Mouse (Mus musculus): ENCODE data around the gene Huwe1.

Huwe1 gene

DNA sequence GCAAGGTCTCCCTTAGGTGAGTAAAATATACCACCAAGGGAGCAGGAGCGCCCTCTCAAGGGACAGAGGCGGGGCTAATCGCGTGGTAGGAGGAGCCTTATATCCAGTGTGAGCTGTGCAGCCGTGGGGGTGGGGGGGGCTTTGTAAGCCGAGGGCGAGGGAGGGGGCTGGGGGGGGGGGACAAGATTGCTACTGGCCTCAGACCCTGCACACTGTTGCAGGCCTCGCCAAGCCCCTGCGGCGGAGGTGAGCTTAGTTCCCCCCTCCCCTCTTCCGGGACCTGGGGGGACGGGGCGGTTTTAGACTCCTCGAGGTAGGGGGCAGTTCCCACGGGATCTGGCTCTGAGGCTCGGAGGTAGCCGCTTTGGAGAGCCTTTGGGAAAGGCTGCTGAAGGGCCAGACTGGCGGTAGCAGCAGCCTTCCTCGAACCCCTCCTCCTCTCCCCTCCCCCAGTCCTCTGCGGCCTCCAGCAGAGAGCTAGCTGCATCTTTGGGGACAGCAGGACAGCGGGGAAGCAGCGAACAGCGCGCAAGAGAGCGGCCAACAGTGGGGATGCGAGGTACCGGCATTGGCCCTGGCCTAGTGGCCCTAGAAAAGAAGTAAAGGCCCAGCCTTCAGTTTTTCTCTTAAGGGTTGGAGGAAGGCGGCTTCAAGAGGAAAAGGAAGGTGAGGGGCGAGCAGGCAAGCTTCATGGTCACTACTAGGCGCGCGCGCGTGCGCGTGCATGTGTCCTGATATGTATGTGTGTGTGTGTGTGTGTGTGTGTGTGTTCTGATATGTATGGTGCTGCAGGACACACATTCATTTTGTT lies at the start of gene Huwe1:
Huwe1 (plus strand) TSS at position 107 of the 811 bp plus-strand sequence.
- DNase-seq (ENCODE audit: low read depth): peak; percentile 86

DNA sequence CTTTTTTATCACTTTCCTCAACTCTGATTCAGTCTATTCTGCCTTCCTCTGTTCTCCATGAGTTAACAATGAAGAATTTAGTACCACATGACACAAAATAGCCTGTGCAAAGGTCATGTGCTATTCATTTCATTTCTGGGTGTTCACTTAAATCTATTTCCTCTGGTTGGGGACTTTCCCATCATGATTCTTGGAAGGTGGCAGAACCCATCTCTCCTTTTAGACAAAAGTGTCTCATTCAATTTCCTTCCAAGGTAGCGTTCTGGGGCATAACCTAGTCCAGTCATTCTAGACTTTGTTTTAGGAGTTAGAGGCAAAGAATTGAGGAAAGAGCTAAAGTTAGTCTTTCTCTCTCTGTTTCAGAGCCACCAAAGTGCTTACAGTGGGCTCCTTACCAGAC lies 20.3 kb upstream of the Huwe1 start:
- no peak for DNase-seq (ENCODE audit: low read depth)

DNA sequence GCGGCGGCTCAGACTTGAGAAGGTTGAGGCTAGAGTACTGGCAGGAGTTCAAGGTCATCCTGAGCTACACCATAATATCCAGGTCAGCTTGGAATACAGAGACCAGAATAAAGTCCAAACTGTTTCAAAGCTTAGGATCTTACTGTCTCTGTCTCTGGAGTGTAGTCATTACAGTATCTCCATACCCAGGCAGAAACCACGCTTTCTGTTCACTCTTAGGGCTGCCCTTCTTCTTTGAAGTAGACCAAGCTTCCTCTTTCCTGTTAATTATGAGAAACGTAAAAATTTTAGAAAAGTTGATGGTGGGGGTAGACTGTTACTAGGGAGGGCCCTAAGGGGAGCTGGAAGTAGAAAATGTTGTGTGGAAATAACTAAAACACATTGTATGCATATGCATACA lies 17.7 kb upstream of the Huwe1 start:
- no peak for DNase-seq (ENCODE audit: low read depth)

DNA sequence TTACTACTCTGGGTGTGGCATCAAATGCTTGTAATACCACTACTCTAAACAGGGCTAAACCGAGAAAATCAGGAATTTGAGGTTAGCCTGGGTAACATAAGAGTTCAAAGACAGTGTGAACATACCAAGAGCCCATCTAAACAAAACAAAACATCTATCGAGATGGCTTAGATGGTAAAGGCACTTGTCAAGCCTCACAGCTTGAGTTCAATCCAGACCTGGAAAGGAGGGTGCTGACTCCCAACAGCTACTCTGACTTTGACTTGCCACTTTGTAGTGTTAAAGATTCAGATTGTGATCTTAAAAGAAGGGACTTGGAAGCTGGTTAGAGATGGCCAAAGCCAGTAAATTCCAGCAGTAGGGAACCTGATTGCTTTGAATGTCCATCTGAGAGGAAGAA lies 7.8 kb upstream of the Huwe1 start:
- DNase-seq (ENCODE audit: low read depth): no peak

- DNase-seq (ENCODE audit: low read depth): no peak
Measured at GRCm38 (mm10) chrX:151797970-151798369, 2.6 kb upstream of the Huwe1 start.

- DNase-seq (ENCODE audit: low read depth): no peak
Measured at GRCm38 (mm10) chrX:151802328-151802955, 1.8 kb downstream of the Huwe1 start.

DNA sequence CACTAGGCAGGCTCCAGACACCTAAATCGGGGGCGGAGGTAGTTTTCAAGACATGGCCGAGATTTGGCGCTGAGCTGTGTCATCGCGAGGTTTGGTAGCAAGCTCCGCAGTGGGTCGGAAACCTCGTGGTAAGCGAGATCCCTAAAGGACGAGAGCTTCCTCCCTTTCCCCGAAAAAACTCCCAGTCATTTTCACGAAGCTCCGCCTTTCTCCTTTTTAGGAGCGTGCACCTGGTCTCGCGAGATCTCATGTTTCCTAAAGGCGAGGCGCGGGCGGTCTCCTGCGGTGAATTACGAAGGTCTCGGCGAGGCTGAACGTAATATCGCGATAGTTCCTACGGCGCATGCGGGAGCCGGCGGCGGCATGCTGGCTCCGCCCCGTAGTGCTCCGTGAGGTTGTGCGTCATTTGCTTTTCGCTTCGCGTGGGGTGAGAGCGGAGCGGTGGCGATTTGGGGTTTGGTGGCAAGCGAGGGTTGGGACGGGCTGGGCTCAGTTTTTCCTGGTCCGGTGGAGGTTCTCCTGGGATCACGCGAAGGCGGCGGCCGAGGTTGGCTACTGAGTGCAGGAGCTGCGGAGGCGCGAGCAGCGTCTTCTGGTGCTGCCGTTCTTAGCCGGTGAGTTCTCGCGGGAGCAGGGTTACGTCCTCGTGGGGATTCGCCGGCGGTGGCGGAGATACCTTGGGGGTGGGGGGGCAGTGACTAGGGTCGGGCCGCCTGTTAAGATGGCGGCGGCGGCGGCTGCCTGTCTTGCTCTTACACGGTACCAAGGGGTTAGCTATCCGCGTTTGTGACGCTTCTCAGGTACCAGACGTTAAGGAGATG lies 2.6 kb downstream of the Huwe1 start:
- DNase-seq (ENCODE audit: low read depth): peak; percentile 99

- peak; percentile 71 for DNase-seq (ENCODE audit: low read depth)
Measured at GRCm38 (mm10) chrX:151803777-151804101, 3.1 kb downstream of the Huwe1 start.

- DNase-seq (ENCODE audit: low read depth): no peak
Measured at GRCm38 (mm10) chrX:151804388-151804787, 3.8 kb downstream of the Huwe1 start.

DNA sequence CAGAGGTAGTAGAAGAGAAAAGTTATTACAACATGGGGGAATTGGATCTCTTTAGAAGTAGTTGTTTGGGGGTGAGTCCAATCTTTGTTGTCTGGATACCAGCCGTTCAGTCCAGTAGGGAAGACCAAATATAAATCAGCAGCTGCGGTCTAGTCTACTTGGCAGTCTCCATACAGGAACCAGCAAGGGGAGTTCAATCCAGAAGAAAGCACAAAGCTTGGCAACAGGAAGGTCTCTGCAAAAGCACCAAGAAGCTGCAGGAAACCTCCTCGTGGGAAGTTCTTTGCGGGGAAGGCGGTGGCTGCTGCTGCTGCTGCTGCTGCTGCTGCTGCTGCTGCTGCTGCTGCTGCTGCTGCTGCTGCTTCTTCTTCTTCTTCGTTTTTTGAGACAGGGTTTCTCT lies 10.9 kb downstream of the Huwe1 start:
- DNase-seq (ENCODE audit: low read depth): no peak

DNA sequence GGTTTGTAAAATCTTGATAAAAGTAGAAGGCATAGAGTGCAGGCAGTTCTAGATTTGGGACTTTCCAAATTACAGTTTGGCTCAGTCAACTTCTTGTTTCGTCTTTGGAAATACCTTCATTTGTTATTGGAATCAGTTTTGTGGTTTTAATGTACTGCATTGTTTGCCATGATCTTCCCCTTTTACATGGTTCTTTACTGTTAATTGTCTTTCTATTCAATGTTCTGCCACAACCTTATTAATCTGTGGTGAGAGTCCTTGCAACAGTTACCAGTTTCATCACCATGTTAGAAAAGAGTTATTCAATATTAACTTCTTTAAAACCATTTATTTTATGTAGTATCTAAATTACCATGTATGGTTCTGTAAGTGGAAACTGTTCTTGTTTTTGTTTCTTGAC lies 13.0 kb downstream of the Huwe1 start:
- DNase-seq (ENCODE audit: low read depth): no peak

DNA sequence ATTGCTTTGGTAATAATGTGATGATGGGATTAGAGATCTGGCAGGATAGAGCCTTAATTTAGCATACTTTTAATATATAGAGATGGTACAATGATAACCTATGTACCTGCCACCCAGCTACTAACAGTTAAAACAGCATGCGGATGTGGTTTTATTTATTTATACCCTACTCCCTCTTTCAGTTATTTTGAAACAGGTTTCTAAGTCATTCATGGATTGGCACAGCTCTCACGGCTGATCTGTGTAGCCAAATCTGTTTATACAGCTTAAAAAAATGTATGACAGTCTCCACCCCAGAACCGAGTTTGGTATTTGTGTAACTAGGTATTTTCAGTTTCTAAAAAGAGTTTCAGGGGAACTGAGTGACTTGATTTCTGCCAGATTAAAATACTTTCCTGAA lies 17.1 kb downstream of the Huwe1 start:
- DNase-seq (ENCODE audit: low read depth): no peak

GRCm38 (mm10) chrX:151828971-151829370 lies 28.4 kb downstream of the Huwe1 start:
- no peak for DNase-seq (ENCODE audit: low read depth)

GRCm38 (mm10) chrX:151831260-151831659 lies 30.7 kb downstream of the Huwe1 start:
- DNase-seq (ENCODE audit: low read depth): no peak

- no peak for DNase-seq (ENCODE audit: low read depth)
Measured at GRCm38 (mm10) chrX:151832982-151833381, 32.4 kb downstream of the Huwe1 start.

GRCm38 (mm10) chrX:151859436-151859835 lies 58.8 kb downstream of the Huwe1 start:
- no peak for DNase-seq (ENCODE audit: low read depth)

- no peak for DNase-seq (ENCODE audit: low read depth)
Measured at GRCm38 (mm10) chrX:151910692-151911091, 110.1 kb downstream of the Huwe1 start.

GRCm38 (mm10) chrX:151912267-151912666 lies 111.7 kb downstream of the Huwe1 start:
- no peak for DNase-seq (ENCODE audit: low read depth)

- DNase-seq (ENCODE audit: low read depth): peak; percentile 51
Measured at GRCm38 (mm10) chrX:151929390-151929789, 128.8 kb downstream of the Huwe1 start.

DNA sequence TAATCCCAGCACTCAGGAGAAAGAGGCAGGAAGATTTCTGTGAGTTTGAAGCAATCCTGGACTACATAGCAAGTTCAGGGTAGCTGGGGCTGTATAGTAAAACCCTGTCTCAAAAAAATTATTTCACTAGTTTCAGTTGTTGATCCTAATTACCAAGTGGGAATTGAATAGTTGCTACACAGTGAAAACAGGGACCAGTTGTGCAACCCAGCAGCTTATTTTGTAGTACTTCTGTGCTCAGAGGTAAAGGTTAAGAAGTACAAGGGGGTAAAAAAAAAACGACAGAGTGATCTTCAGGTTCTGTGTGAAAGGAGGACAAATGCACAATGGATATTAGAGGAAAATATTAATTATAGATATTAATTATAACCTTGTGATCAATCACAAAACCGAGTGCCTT lies 138.2 kb downstream of the Huwe1 start:
- DNase-seq (ENCODE audit: low read depth): no peak

GRCm38 (mm10) chrX:151946986-151947385 lies 146.4 kb downstream of the Huwe1 start:
- DNase-seq (ENCODE audit: low read depth): peak; percentile 65

DNA sequence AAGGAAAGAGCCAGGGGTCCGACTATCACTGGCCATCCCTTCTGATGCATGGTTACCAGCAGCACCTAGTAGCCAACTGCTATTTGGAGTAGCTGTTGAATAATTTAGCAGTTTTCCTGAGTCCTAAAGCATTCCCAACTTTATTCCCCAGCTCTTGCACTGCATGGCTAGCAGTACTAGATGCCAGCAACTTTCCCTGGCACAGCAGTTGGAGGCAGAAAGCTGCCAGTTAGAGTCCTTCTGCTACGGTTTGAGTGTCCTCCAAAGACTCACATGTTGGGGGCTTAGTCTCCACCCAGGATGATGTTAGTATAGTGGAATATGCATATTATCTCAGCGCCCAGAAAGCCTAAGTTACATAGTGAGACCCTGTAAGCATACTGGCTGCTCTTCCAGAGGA lies 147.2 kb downstream of the Huwe1 start:
- DNase-seq (ENCODE audit: low read depth): no peak

GRCm38 (mm10) chrX:151950231-151950630 lies 149.6 kb downstream of the Huwe1 start:
- DNase-seq (ENCODE audit: low read depth): peak; percentile 40

Data from 416B (cell line).